Mouse (Mus musculus) yolk sac, embryonic 10.5 days (tissue): ENCODE results near the gene Pyroxd2.
"Not testable (repeated sequence)": the region's sequence is repeated elsewhere in the genome, so short reads cannot be mapped to it uniquely, and the experiment has no call there.

ENCODE experiments used
- DNase-seq: peaks from one replicate; pipeline ENCODE4 v3.0.0-alpha.2; 2017; ENCODE audit warnings: low spot score

Gene Pyroxd2

DNA sequence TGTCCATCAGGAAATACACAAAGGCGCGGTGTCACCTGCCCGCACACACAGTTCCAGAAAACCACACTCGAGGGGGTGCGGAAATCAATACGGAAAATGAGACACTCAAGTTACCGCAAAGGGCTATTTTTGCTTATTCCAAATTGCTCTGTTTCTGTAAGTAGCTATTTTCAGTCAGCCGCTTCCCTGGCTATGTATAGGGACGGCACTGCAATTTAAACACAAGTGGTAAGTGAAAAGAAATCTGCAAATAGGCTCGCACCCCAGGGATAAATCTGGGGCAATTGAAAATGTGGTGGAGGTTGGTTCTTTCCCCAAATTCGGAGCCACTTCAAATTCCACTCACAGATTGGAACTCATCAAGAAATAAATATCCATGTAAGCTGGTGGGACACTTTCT, 63.3 kb downstream of the Pyroxd2 start:
- no peak for DNase-seq

DNA sequence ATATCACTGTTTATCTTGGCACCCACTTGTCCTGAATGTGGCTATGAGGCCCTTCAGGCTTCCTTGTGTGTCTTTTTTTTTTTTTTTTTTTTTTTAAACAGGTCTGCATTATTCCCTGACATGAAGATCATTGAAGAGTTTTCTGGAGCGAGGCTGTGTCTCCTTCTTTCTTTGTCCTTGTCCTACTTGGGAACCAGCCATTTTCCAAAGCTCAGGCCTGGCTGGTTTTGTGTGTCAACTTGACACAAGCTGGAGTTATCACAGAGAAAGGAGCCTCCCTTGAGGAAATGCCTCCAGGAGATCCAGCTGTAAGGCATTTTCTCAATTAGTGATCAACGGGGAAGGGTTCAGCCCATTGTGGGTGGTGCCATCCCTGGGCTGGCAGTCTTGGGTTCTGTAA, 69.8 kb downstream of the Pyroxd2 start:
- DNase-seq: not testable (repeated sequence)

DNA sequence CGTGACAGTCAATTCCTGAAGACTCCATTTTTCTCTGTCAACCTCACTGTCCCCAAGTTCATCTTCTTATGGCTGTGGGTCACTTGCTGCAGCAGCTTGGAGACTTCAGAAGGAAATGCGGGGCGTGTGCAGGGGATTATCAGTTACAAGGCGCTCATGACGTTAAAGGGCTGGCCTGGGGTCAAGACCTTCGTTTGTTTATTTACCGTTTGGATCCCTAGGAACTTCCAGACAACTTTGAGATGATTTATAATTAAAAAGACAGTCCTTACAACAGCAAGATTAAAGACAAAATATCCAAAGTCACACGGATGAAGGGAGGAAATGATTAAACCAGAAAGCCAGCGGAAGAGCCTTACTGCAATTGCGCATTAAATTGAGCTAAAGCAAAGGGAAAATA, 74.4 kb downstream of the Pyroxd2 start:
- DNase-seq: no peak

DNA sequence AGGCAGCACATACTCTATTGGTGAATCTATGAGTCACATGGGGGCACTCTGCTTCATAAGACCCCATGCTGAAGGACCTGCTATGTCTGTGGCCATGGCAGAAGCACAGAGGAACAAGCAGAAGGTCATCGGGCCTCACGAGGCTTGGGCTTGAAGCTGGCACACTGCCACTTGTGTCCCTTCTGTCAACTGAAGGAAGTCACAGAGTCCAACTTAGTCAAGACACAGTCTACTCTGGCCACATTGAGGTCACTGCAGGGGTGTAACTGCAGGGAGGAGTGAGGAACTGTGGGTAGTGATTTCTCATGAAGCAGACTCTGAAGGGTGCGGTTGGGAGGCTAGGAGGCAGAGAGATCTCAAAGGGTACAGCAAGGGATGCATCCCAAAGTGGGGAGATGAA, 75.1 kb downstream of the Pyroxd2 start:
- DNase-seq: no peak

DNA sequence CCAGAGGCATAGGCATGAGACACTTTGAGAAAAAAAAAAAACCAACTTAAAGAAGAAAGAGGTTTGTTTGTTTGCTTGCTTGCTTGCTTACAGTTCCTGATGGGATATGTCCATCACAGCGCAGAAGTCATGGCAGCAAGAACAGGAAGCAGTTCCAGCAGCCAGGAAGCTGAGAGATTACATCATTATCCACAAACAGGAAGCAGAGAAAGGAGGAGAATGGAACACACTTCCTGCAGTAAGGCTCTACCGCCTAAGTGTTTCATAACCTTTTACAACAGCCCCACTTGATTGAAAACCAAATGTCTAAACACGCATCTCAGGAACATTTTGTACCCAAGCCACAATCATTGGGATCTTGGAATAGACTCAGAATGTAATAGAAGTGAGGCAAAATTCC, 75.6 kb downstream of the Pyroxd2 start:
- no peak for DNase-seq
